Mouse (Mus musculus): ENCODE measurements around the gene Zfp658. TPM values are rescaled to one million over a fixed set of nuclear protein-coding genes. Genes with fewer than 3 reads are reported as not detected.

Gene Zfp658
- total RNA-seq (2023; ENCODE audit: inconsistent age) = 1.9 to 2.5 TPM (median 2.5 TPM) in 4 replicates

GRCm38 (mm10) chr7:43562006-43562633 lies at the start of gene Zfp658:
Zfp658 (plus strand) TSS chr7:43562256.

GRCm38 (mm10) chr7:43544225-43544977 lies 17.7 kb upstream of the Zfp658 start, which contains the start of gene Cd33:
Cd33 (minus strand) TSS chr7:43544428.

GRCm38 (mm10) chr7:43579440-43580171 lies 17.6 kb downstream of the Zfp658 start, which contains the start of gene Zfp719:
Zfp719 (plus strand) TSS chr7:43579610.

GRCm38 (mm10) chr7:43606896-43607742 lies 45.1 kb downstream of the Zfp658 start, which contains the start of gene Zfp819:
Zfp819 (plus strand) TSS chr7:43607169.

Other genes with a start within 250 kb of the Zfp658 start
- 23.2 to 26.1 TPM (median 25.5 TPM) in 4 replicates for gene Zfp715, start 249.0 kb upstream of the Zfp658 start, total RNA-seq (2023; ENCODE audit: inconsistent age)
- gene Siglecf, start 210.9 kb upstream of the Zfp658 start, total RNA-seq (2023; ENCODE audit: inconsistent age) = 0.45 to 0.77 TPM (median 0.45 TPM) in 3 of 4 replicates, not detected in the other
- gene Siglecg, start 154.1 kb upstream of the Zfp658 start, total RNA-seq (2023; ENCODE audit: inconsistent age) = 357 to 404 TPM (median 393 TPM) in 4 replicates
- not detected in 4 replicates for gene Lim2, start 134.6 kb upstream of the Zfp658 start, total RNA-seq (2023; ENCODE audit: inconsistent age)
- 1.9 to 3.8 TPM (median 2.3 TPM) in 4 replicates for gene Nkg7, start 125.2 kb upstream of the Zfp658 start, total RNA-seq (2023; ENCODE audit: inconsistent age)
- not detected in 4 replicates for gene Cldnd2, start 121.5 kb upstream of the Zfp658 start, total RNA-seq (2023; ENCODE audit: inconsistent age)
- 36.1 to 51.0 TPM (median 48.9 TPM) in 4 replicates for gene Etfb, start 118.2 kb upstream of the Zfp658 start, total RNA-seq (2023; ENCODE audit: inconsistent age)
- not detected in 4 replicates for gene Gm45233, start 118.1 kb upstream of the Zfp658 start, total RNA-seq (2023; ENCODE audit: inconsistent age)
- 2.0 to 3.9 TPM (median 2.3 TPM) in 4 replicates for gene Vsig10l, start 99.1 kb upstream of the Zfp658 start, total RNA-seq (2023; ENCODE audit: inconsistent age)
- gene Iglon5, start 72.2 kb upstream of the Zfp658 start, total RNA-seq (2023; ENCODE audit: inconsistent age) = not detected in 4 replicates
- not detected in 4 replicates for gene 4931406B18Rik, start 56.3 kb upstream of the Zfp658 start, total RNA-seq (2023; ENCODE audit: inconsistent age)
- gene Cd33, start 17.8 kb upstream of the Zfp658 start, total RNA-seq (2023; ENCODE audit: inconsistent age) = 1.7 to 3.5 TPM (median 2.3 TPM) in 4 replicates
- gene Zfp719, start 17.4 kb downstream of the Zfp658 start, total RNA-seq (2023; ENCODE audit: inconsistent age) = 8.9 to 14.1 TPM (median 10.7 TPM) in 4 replicates
- gene Zfp819, start 44.9 kb downstream of the Zfp658 start, total RNA-seq (2023; ENCODE audit: inconsistent age) = not detected in 4 replicates
- not detected in 4 replicates for gene Ceacam18, start 72.5 kb downstream of the Zfp658 start, total RNA-seq (2023; ENCODE audit: inconsistent age)
- 1.7 to 2.6 TPM (median 2.1 TPM) in 4 replicates for gene Siglece, start 97.9 kb downstream of the Zfp658 start, total RNA-seq (2023; ENCODE audit: inconsistent age)
- gene Ctu1, start 109.8 kb downstream of the Zfp658 start, total RNA-seq (2023; ENCODE audit: inconsistent age) = 5.3 to 7.2 TPM (median 6.0 TPM) in 4 replicates
- gene Klk14, start 128.2 kb downstream of the Zfp658 start, total RNA-seq (2023; ENCODE audit: inconsistent age) = not detected in 4 replicates
- gene Klk13, start 150.3 kb downstream of the Zfp658 start, total RNA-seq (2023; ENCODE audit: inconsistent age) = not detected in 4 replicates
- gene Klk12, start 206.6 kb downstream of the Zfp658 start, total RNA-seq (2023; ENCODE audit: inconsistent age) = not detected in 4 replicates
- gene Klk11, start 212.3 kb downstream of the Zfp658 start, total RNA-seq (2023; ENCODE audit: inconsistent age) = not detected in 4 replicates
- gene Klk10, start 218.8 kb downstream of the Zfp658 start, total RNA-seq (2023; ENCODE audit: inconsistent age) = not detected in 4 replicates
- gene Klk9, start 229.6 kb downstream of the Zfp658 start, total RNA-seq (2023; ENCODE audit: inconsistent age) = not detected in 4 replicates
- 1.1 to 6.0 TPM (median 4.7 TPM) in 4 replicates for gene Klk8, start 235.3 kb downstream of the Zfp658 start, total RNA-seq (2023; ENCODE audit: inconsistent age)
- gene Klk7, start 249.0 kb downstream of the Zfp658 start, total RNA-seq (2023; ENCODE audit: inconsistent age) = not detected in 4 replicates